Mouse (Mus musculus): Measurements from ENCODE around the gene Cct2. TPM values are rescaled to one million over a fixed set of nuclear protein-coding genes. Genes with fewer than 3 reads are reported as not detected.
"Not testable (repeated sequence)": the region's sequence is repeated elsewhere in the genome, so short reads cannot be mapped to it uniquely, and the experiment has no call there.

The Cct2 gene
- polyA plus RNA-seq, 1 experiment = 56.1 TPM

DNA sequence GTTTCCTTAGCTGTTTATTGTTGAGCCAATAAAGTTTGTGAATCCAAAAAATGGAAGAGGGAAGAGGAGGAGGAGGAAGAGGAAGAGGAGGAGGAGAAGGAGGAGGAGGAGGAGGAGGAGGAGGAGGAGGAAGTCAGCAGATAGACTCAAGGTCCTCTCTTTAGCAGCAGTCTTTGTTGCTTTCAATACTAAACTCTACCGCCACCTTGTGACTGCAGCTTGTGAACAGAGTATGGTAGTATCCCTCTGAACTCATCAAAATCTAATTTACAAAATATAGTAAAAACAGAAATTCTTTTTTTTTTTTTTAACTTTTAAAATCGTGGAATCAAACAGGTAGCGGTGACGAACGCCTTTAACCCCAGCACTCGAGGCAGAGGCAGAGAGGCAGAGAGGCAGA lies 23.3 kb downstream of the Cct2 start:
- Histone ChIP-seq H3K4me1 (ENCODE audit: control insufficient read depth, insufficient read depth, low read length) (peaks cover 3% of the 10 kb centered on the region; the same call in 1 of the 2 replicates), H3K4me3 (replicated peaks; ENCODE audit: extremely low read depth, low read depth, low read length) (no peak overlapping the region)
- TF ChIP-seq POLR2A (IDR thresholded peaks at IDR 0.05; ENCODE audit: borderline replicate concordance, extremely low read depth, low read depth, low read length) = no peak
- TF ChIP-seq CTCF (IDR thresholded peaks at IDR 0.05; ENCODE audit: insufficient read depth, low read length) = no peak
- no peak for DNase-seq
- 66% methylated on average over 6 of the region's 6 CpGs for WGBS

DNA sequence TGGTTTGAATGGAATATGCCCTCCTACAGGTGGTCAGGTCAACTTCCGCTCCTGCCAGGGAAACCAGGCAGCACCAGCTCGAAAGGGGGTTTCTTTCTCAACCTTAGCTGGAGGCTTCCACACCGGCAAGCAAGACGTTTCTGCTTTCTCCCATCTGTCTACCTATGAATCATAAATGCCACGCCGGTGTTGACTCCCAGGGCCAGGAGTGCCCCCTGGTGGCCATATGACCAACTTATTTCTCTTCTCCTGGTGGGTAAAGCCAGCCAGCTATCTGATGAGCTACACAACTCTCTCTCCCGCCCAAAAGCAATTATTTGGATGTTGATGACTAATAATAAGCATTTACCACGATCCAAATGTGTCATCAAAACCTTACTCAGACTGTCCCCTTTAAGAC lies 29.8 kb downstream of the Cct2 start:
- H3K4me3 ChIP-seq (replicated peaks; ENCODE audit: extremely low read depth, low read depth, low read length) = no peak overlapping the region
- peak; percentile 64 for DNase-seq
- no peaks in the 10 kb centered on the region for H3K4me1 ChIP-seq (ENCODE audit: control insufficient read depth, insufficient read depth, low read length)
- peak; percentile 79 for TF ChIP-seq CTCF (IDR thresholded peaks at IDR 0.05; ENCODE audit: insufficient read depth, low read length)
- no peak for TF ChIP-seq POLR2A (IDR thresholded peaks at IDR 0.05; ENCODE audit: borderline replicate concordance, extremely low read depth, low read depth, low read length)
- 12% methylated on average over 8 of the region's 8 CpGs for WGBS

DNA sequence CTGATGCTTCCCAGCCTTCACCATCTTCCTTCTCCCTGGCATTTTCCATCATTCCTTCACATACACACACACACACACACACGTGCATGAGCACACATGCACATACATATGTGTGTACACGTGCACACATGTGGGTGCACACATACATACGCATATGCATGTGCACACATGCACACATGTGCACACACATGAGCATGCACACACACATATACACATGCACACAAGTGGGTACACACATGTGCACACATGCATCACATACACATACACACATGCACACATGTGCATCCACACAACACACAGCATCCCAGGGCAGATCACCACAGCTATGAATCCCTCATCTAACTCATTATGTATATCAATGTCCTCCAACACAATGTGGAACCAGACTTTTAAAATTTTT lies 32.5 kb downstream of the Cct2 start:
- no peak for TF ChIP-seq CTCF (IDR thresholded peaks at IDR 0.05; ENCODE audit: insufficient read depth, low read length)
- no peak for TF ChIP-seq POLR2A (IDR thresholded peaks at IDR 0.05; ENCODE audit: borderline replicate concordance, extremely low read depth, low read depth, low read length)
- WGBS = 91% methylated on average over 3 of the region's 3 CpGs
- H3K4me1 ChIP-seq (ENCODE audit: control insufficient read depth, insufficient read depth, low read length) = no peaks in the 10 kb centered on the region
- H3K4me3 ChIP-seq (replicated peaks; ENCODE audit: extremely low read depth, low read depth, low read length) = no peak overlapping the region
- no peak for DNase-seq

DNA sequence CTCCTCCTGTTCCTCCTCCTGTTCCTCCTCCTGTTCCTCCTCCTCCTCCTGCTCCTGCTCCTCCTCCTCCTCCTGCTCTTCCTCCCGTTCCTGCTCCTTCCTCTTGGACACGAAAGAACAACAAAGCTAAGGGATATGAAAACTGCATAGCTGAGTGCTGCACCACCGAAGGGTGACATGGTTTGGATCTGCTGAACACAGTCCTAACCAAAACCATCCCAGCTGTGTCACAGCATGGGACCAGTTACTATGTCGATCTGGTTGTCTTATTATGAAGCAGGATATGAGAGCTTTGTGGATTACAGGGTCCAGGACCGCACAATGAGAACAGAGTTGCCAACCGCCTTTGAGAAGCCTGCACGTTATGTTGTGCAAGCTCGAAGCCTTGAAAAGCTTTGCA lies 37.4 kb downstream of the Cct2 start:
- no peaks in the 10 kb centered on the region for H3K4me1 ChIP-seq (ENCODE audit: control insufficient read depth, insufficient read depth, low read length)
- no peak overlapping the region for H3K4me3 ChIP-seq (replicated peaks; ENCODE audit: extremely low read depth, low read depth, low read length)
- no peak for TF ChIP-seq CTCF (IDR thresholded peaks at IDR 0.05; ENCODE audit: insufficient read depth, low read length)
- no peak for TF ChIP-seq POLR2A (IDR thresholded peaks at IDR 0.05; ENCODE audit: borderline replicate concordance, extremely low read depth, low read depth, low read length)
- no peak for DNase-seq
- 66% methylated on average over 8 of the region's 8 CpGs for WGBS

DNA sequence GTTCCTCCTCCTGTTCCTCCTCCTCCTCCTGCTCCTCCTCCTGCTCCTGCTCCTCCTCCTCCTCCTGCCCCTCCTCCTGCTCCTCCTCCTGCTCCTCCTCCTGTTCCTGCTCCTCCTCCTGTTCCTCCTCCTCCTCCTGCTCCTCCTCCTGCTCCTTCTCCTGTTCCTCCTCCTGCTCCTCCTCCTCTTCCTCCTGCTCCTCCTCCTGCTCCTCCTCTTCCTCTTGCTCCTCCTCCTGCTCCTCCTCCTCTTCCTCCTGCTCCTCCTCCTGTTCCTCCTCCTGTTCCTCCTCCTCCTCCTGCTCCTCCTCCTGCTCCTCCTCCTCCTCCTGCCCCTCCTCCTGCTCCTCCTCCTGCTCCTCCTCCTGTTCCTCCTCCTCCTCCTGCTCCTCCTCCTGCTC lies 37.8 kb downstream of the Cct2 start:
- not testable (repeated sequence) for DNase-seq; H3K4me1 ChIP-seq (ENCODE audit: control insufficient read depth, insufficient read depth, low read length); H3K4me3 ChIP-seq (replicated peaks; ENCODE audit: extremely low read depth, low read depth, low read length)

DNA sequence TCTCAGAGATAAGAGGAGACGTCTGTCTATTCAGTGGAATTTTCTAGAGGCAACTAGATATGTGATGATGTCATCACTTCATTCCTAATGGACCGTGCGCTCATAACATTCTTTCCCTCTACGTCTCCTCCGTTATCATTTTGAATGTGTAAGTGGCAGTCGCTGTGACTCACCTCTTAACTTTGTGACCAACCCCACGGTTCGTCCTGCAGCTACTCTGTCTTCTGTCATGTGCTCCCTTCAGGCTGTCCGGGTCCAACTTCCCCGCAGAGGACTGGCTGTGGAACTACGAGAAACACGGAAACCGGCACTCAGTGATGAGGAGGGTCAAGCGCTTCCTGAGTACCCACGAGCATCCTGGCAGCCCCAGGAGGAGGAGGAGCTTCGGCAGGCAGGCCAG lies 39.9 kb downstream of the Cct2 start:
- H3K4me1 ChIP-seq (ENCODE audit: control insufficient read depth, insufficient read depth, low read length) = no peaks in the 10 kb centered on the region
- TF ChIP-seq CTCF (IDR thresholded peaks at IDR 0.05; ENCODE audit: insufficient read depth, low read length) (no peak), POLR2A (IDR thresholded peaks at IDR 0.05; ENCODE audit: borderline replicate concordance, extremely low read depth, low read depth, low read length) (no peak)
- no peak for DNase-seq
- WGBS = 20% methylated on average over 16 of the region's 16 CpGs
- no peak overlapping the region for H3K4me3 ChIP-seq (replicated peaks; ENCODE audit: extremely low read depth, low read depth, low read length)

DNA sequence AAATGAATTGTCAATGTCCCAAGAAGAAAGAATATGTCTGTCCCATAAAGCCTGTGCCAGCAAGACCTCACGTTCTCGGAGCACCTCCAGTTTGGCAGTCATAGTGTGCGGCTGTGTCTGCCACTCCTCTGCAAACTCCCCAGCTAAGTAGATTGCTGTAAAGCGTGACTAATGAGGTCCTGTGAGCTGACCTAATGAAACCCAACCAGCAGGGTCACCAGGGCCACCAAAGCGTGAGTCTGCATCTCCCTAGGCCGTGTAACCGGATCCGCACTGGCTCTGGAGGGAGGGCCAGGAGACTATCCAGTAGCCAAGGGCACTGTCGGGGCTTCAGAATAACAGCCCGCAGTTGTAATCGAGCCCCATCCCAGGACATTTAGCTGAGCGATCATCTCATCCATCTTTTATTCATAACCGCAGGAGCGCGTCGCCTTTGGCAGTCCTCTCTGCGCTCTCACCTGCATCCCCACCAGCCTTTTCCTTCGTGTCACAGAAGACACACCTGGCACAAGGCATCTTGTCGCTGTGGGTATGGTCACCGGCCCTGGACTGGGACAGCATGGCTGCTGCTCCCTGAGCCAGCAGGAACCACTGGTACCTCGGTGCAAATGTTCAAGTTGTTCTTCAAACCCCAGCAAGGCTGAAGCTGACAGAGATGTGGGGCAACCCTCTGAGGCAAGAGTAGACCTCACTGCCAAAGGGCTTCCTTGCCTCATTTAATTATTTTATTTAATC lies 42.4 kb downstream of the Cct2 start:
- no peak for DNase-seq
- WGBS = 45% methylated on average over 21 of the region's 21 CpGs
- TF ChIP-seq POLR2A (IDR thresholded peaks at IDR 0.05; ENCODE audit: borderline replicate concordance, extremely low read depth, low read depth, low read length) = no peak
- TF ChIP-seq CTCF (IDR thresholded peaks at IDR 0.05; ENCODE audit: insufficient read depth, low read length) = no peak

DNA sequence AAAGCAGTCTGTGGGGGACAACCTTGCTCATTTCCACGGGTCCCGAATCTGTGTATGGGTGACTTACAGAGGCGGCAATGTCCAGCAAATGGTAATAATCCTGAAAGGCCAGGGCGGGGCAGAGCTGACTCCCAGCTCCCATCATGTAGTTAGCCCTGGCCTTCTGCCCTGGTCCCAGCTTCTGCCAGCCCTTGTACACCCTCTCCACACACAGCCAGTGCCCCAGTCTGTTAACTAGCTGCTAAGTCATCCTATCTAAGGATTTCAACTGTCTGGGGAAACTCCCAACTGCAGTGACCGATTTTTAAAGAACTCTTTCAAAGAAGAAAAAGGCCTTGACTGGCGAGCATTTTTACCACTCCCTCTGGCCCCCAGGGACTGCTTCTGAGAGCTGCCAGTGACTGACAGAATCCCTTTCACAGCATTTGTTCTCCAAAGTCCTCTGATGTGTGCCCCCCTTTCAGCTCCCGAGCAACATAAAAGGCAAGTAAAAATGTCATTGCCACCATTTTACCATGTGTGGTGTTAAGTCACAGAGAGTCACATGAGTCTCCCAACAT lies 45.3 kb downstream of the Cct2 start:
- 68% methylated on average over 7 of the region's 7 CpGs for WGBS
- 0 out of 2 replicates have a peak, but pooled peaks cover 4% of the 10 kb centered on the region for H3K4me1 ChIP-seq (ENCODE audit: control insufficient read depth, insufficient read depth, low read length)
- no peak for DNase-seq
- no peak overlapping the region for H3K4me3 ChIP-seq (replicated peaks; ENCODE audit: extremely low read depth, low read depth, low read length)
- TF ChIP-seq CTCF (IDR thresholded peaks at IDR 0.05; ENCODE audit: insufficient read depth, low read length) = no peak
- TF ChIP-seq POLR2A (IDR thresholded peaks at IDR 0.05; ENCODE audit: borderline replicate concordance, extremely low read depth, low read depth, low read length) = no peak

More for the DNA sequence above, 42.4 kb downstream of the Cct2 start:
- no peak overlapping the region for H3K4me3 ChIP-seq (replicated peaks; ENCODE audit: extremely low read depth, low read depth, low read length)
- H3K4me1 ChIP-seq (ENCODE audit: control insufficient read depth, insufficient read depth, low read length) = no peaks in the 10 kb centered on the region

DNA sequence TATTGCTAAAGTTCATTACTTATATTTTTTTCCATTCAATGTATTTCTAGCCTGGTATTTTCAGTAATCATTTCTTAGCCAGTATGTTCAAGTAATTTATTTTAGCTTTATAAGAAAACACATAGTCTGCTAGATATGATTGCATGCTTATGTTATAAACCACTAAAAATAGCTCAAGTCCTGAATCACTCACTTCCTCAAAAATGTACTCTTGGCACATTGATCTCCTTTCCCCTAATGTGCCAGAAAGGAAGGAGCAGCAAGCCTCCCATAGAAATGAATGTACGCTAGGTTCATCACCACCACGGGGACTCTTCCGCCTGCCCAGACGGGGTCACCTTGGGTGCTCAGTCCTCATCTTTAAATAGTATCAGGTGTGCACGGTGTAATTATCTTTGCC lies 49.0 kb downstream of the Cct2 start:
- H3K4me1 ChIP-seq (ENCODE audit: control insufficient read depth, insufficient read depth, low read length) = 0 out of 2 replicates have a peak, but pooled peaks cover 4% of the 10 kb centered on the region
- no peak for TF ChIP-seq POLR2A (IDR thresholded peaks at IDR 0.05; ENCODE audit: borderline replicate concordance, extremely low read depth, low read depth, low read length)
- no peak for TF ChIP-seq CTCF (IDR thresholded peaks at IDR 0.05; ENCODE audit: insufficient read depth, low read length)
- 45% methylated on average over 5 of the region's 5 CpGs for WGBS
- no peak overlapping the region for H3K4me3 ChIP-seq (replicated peaks; ENCODE audit: extremely low read depth, low read depth, low read length)
- no peak for DNase-seq

DNA sequence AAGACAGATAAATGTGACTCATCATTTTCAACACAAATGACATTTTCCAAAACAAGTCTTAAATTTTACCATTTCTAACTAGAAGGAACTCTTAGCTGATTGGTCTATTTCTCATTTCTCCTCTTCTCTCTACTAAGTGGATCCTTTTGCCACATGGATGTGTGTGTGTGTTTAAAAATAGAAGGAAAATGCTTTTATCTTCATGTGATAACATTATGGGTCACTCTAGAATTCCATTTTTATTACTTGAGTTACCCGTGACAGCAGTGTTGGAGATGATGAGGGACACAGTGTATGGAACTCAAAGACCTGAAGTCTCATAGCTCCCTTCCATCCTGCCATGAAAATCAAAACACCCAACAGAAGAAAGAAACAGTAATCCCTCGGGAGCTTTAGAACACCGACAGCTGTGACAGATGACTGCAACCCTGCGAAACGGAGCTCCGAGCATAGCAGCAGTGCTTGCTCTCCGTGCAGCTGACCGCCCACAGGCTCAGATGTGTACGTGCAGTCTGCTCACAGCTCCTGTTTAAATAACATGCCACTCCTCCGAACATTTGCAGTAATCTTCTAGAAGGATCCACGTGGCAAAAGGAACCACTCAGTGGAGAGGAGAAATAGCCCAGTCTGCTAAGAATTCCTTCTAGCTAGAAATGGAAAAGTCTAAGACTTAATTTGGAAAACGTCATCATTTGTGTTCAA lies 49.8 kb downstream of the Cct2 start:
- Histone ChIP-seq H3K4me3 (replicated peaks; ENCODE audit: extremely low read depth, low read depth, low read length) (no peak overlapping the region), H3K4me1 (ENCODE audit: control insufficient read depth, insufficient read depth, low read length) (0 out of 2 replicates have a peak, but pooled peaks cover 4% of the 10 kb centered on the region)
- WGBS = 6% methylated on average over 12 of the region's 12 CpGs
- TF ChIP-seq POLR2A (IDR thresholded peaks at IDR 0.05; ENCODE audit: borderline replicate concordance, extremely low read depth, low read depth, low read length) = no peak
- 0 out of 2 replicates have a peak, but pooled peaks have one; percentile 10 for TF ChIP-seq CTCF (IDR thresholded peaks at IDR 0.05; ENCODE audit: insufficient read depth, low read length)
- DNase-seq = no peak
